Mouse (Mus musculus): ENCODE data around the gene Tomm70a. TPM values are rescaled to one million over a fixed set of nuclear protein-coding genes. Genes with fewer than 3 reads are reported as not detected.

Tomm70a gene
- polyA plus RNA-seq, 1 experiment = 20.6 TPM

- Histone ChIP-seq H3K79me2 (ENCODE audit: control insufficient read depth, insufficient read depth) (peaks cover 96% of the 10 kb centered on the region), H3K36me3 (ENCODE audit: control insufficient read depth, insufficient read depth) (peaks cover 6% of the 10 kb centered on the region), H3K27me3 (ENCODE audit: control insufficient read depth, insufficient read depth, insufficient read length) (no peaks in the 10 kb centered on the region), H3K4me3 (no peak overlapping the region), H3ac (ENCODE audit: control insufficient read depth, insufficient read length) (no peak overlapping the region), H3K4me2 (ENCODE audit: low read depth) (no peak overlapping the region)
- TF ChIP-seq TCF3 (IDR thresholded peaks at IDR 0.05; ENCODE audit: insufficient read length, low read depth) = no peak
- no peak for TF ChIP-seq E2F4 (IDR thresholded peaks at IDR 0.05; ENCODE audit: insufficient read depth)
- TF ChIP-seq USF1 (IDR thresholded peaks at IDR 0.05; ENCODE audit: low read depth) = no peak
- no peak for TF ChIP-seq POLR2AphosphoS2 (IDR thresholded peaks at IDR 0.05; ENCODE audit: insufficient read length, low read depth)
- no peak for TF ChIP-seq MYOD1 (IDR thresholded peaks at IDR 0.05; ENCODE audit: control insufficient read depth in 1 of 3, insufficient read length in 2 of 3, low read depth in 2 of 3)
- TF ChIP-seq CEBPB (IDR thresholded peaks at IDR 0.05; ENCODE audit: insufficient read depth, poor library complexity, severe bottlenecking) = no peak
- TF ChIP-seq TCF12 (IDR thresholded peaks at IDR 0.05; ENCODE audit: insufficient read depth, poor library complexity, severe bottlenecking) = no peak
- no peak for TF ChIP-seq SRF (IDR thresholded peaks at IDR 0.05; ENCODE audit: control insufficient read depth, insufficient read length, low read depth)
- no peak for TF ChIP-seq MYOG (IDR thresholded peaks at IDR 0.05; ENCODE audit: control insufficient read depth in 1 of 3, insufficient read depth in 1 of 3, insufficient read length in 2 of 3, low read depth in 2 of 3)
- TF ChIP-seq MAX (IDR thresholded peaks at IDR 0.05; ENCODE audit: low read depth) = no peak
- TF ChIP-seq REST (IDR thresholded peaks at IDR 0.05; ENCODE audit: insufficient read depth, insufficient read length) = no peak
These were observed 4.8 kb downstream of the Tomm70a start for GRCm38 (mm10) chr16:57126268-57126667.

- TF ChIP-seq TCF3 (IDR thresholded peaks at IDR 0.05; ENCODE audit: insufficient read length, low read depth) (no peak), TCF12 (IDR thresholded peaks at IDR 0.05; ENCODE audit: insufficient read depth, poor library complexity, severe bottlenecking) (no peak), SRF (IDR thresholded peaks at IDR 0.05; ENCODE audit: control insufficient read depth, insufficient read length, low read depth) (no peak), POLR2A (IDR thresholded peaks at IDR 0.05; ENCODE audit: insufficient read length, low read depth) (no peak), MAX (IDR thresholded peaks at IDR 0.05; ENCODE audit: low read depth) (no peak), POLR2AphosphoS2 (IDR thresholded peaks at IDR 0.05; ENCODE audit: insufficient read length, low read depth) (no peak), CEBPB (IDR thresholded peaks at IDR 0.05; ENCODE audit: insufficient read depth, poor library complexity, severe bottlenecking) (no peak), USF1 (IDR thresholded peaks at IDR 0.05; ENCODE audit: low read depth) (no peak), MYOD1 (IDR thresholded peaks at IDR 0.05; ENCODE audit: control insufficient read depth in 1 of 3, insufficient read length in 2 of 3, low read depth in 2 of 3) (no peak), MYOG (IDR thresholded peaks at IDR 0.05; ENCODE audit: control insufficient read depth in 1 of 3, insufficient read depth in 1 of 3, insufficient read length in 2 of 3, low read depth in 2 of 3) (no peak), REST (IDR thresholded peaks at IDR 0.05; ENCODE audit: insufficient read depth, insufficient read length) (no peak), E2F4 (IDR thresholded peaks at IDR 0.05; ENCODE audit: insufficient read depth) (no peak)
- no peak overlapping the region for H3K4me2 ChIP-seq (ENCODE audit: low read depth)
- no peak overlapping the region for H3ac ChIP-seq (ENCODE audit: control insufficient read depth, insufficient read length)
- H3K79me2 ChIP-seq (ENCODE audit: control insufficient read depth, insufficient read depth) = peaks cover 100% of the 10 kb centered on the region
- peaks cover 6% of the 10 kb centered on the region for H3K36me3 ChIP-seq (ENCODE audit: control insufficient read depth, insufficient read depth)
- H3K27me3 ChIP-seq (ENCODE audit: control insufficient read depth, insufficient read depth, insufficient read length) = no peaks in the 10 kb centered on the region
- no peak overlapping the region for H3K4me3 ChIP-seq
These were observed 6.3 kb downstream of the Tomm70a start for GRCm38 (mm10) chr16:57127825-57128224.

- TF ChIP-seq MYOG (IDR thresholded peaks at IDR 0.05; ENCODE audit: control insufficient read depth in 1 of 3, insufficient read depth in 1 of 3, insufficient read length in 2 of 3, low read depth in 2 of 3) = no peak
- TF ChIP-seq MAX (IDR thresholded peaks at IDR 0.05; ENCODE audit: low read depth) = no peak
- TF ChIP-seq POLR2A (IDR thresholded peaks at IDR 0.05; ENCODE audit: insufficient read length, low read depth) = no peak
- TF ChIP-seq TCF3 (IDR thresholded peaks at IDR 0.05; ENCODE audit: insufficient read length, low read depth) = no peak
- no peak for TF ChIP-seq REST (IDR thresholded peaks at IDR 0.05; ENCODE audit: insufficient read depth, insufficient read length)
- TF ChIP-seq E2F4 (IDR thresholded peaks at IDR 0.05; ENCODE audit: insufficient read depth) = no peak
- no peak for TF ChIP-seq MYOD1 (IDR thresholded peaks at IDR 0.05; ENCODE audit: control insufficient read depth in 1 of 3, insufficient read length in 2 of 3, low read depth in 2 of 3)
- no peak for TF ChIP-seq USF1 (IDR thresholded peaks at IDR 0.05; ENCODE audit: low read depth)
- no peak for TF ChIP-seq TCF12 (IDR thresholded peaks at IDR 0.05; ENCODE audit: insufficient read depth, poor library complexity, severe bottlenecking)
- no peak for TF ChIP-seq SRF (IDR thresholded peaks at IDR 0.05; ENCODE audit: control insufficient read depth, insufficient read length, low read depth)
- TF ChIP-seq POLR2AphosphoS2 (IDR thresholded peaks at IDR 0.05; ENCODE audit: insufficient read length, low read depth) = no peak
- TF ChIP-seq CEBPB (IDR thresholded peaks at IDR 0.05; ENCODE audit: insufficient read depth, poor library complexity, severe bottlenecking) = no peak
- Histone ChIP-seq H3ac (ENCODE audit: control insufficient read depth, insufficient read length) (no peak overlapping the region), H3K36me3 (ENCODE audit: control insufficient read depth, insufficient read depth) (peaks cover 16% of the 10 kb centered on the region)
These were observed 9.4 kb downstream of the Tomm70a start for GRCm38 (mm10) chr16:57130752-57131400.

GRCm38 (mm10) chr16:57131544-57131943 lies 10.0 kb downstream of the Tomm70a start:
- Histone ChIP-seq H3K27me3 (ENCODE audit: control insufficient read depth, insufficient read depth, insufficient read length) (no peaks in the 10 kb centered on the region), H3K79me2 (ENCODE audit: control insufficient read depth, insufficient read depth) (peaks cover 86% of the 10 kb centered on the region), H3K36me3 (ENCODE audit: control insufficient read depth, insufficient read depth) (peaks cover 22% of the 10 kb centered on the region), H3ac (ENCODE audit: control insufficient read depth, insufficient read length) (no peak overlapping the region), H3K4me2 (ENCODE audit: low read depth) (no peak overlapping the region), H3K4me3 (no peak overlapping the region)
- TF ChIP-seq USF1 (IDR thresholded peaks at IDR 0.05; ENCODE audit: low read depth) (no peak), E2F4 (IDR thresholded peaks at IDR 0.05; ENCODE audit: insufficient read depth) (no peak), REST (IDR thresholded peaks at IDR 0.05; ENCODE audit: insufficient read depth, insufficient read length) (no peak), POLR2A (IDR thresholded peaks at IDR 0.05; ENCODE audit: insufficient read length, low read depth) (no peak), POLR2AphosphoS2 (IDR thresholded peaks at IDR 0.05; ENCODE audit: insufficient read length, low read depth) (no peak), MAX (IDR thresholded peaks at IDR 0.05; ENCODE audit: low read depth) (no peak), TCF12 (IDR thresholded peaks at IDR 0.05; ENCODE audit: insufficient read depth, poor library complexity, severe bottlenecking) (no peak), MYOD1 (IDR thresholded peaks at IDR 0.05; ENCODE audit: control insufficient read depth in 1 of 3, insufficient read length in 2 of 3, low read depth in 2 of 3) (no peak), CEBPB (IDR thresholded peaks at IDR 0.05; ENCODE audit: insufficient read depth, poor library complexity, severe bottlenecking) (no peak)

More at GRCm38 (mm10) chr16:57130752-57131400, 9.4 kb downstream of the Tomm70a start:
- H3K4me3 ChIP-seq = no peak overlapping the region
- H3K4me2 ChIP-seq (ENCODE audit: low read depth) = no peak overlapping the region
- no peaks in the 10 kb centered on the region for H3K27me3 ChIP-seq (ENCODE audit: control insufficient read depth, insufficient read depth, insufficient read length)
- H3K79me2 ChIP-seq (ENCODE audit: control insufficient read depth, insufficient read depth) = peaks cover 90% of the 10 kb centered on the region
